Mouse (Mus musculus) thymus, postnatal 36 days (tissue): ENCODE measurements around the gene Zfp865.

Experiments
- DNase-seq, 2 experiments: peaks; one replicate each; pipeline ENCODE4 v3.0.0; 2022; ENCODE audit warnings: mixed read lengths in 2 of 2

Gene Zfp865

DNA sequence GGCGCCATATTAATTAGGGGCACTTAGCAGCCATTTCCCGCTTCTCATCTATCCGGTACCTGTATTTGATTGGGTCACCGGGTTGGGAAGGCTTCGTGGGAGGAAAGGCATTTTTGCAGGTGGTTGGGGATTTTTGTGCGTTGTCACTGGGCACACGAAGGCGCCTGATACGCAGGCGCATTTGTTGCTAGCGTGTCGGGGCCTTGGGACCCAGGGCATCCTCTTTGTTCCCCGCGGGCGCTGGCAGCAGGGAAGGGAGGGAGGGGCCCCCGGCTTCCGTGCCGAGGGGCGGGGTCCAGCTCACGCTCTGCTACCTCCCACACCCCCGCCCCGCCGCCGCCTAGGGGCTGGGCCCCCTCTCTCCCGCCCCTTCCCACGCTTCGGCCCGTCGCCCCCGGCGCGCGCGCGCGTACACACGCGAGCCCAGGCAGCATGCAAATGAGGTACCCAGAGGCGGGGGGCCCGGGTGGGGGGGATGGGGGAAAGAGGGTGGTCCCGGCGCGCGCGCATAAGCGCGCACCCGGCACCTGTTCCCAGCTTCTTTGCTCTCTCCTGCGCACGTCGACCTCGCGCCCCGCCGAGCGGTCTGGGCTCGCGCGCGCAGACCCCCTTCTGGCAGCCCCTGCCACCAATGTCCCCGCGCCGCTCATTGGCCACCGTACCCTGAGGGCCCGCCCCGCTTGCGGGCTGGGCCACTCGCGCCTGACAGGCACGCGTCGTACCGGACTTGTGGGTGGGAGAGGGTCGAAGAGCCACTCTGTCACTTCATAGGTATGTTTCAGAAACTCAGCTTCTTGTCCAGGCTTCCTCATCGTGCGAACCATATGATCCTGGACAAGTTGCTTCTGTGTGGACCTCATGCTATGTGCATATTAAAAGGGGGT is 4.8 kb upstream of the Zfp865 start, which contains the start of gene Gm44973:
Gene Gm44973 (plus strand): TSS at position 379 of the 884 bp plus-strand sequence.
- peak; percentile 96 to 97 for DNase-seq

DNA sequence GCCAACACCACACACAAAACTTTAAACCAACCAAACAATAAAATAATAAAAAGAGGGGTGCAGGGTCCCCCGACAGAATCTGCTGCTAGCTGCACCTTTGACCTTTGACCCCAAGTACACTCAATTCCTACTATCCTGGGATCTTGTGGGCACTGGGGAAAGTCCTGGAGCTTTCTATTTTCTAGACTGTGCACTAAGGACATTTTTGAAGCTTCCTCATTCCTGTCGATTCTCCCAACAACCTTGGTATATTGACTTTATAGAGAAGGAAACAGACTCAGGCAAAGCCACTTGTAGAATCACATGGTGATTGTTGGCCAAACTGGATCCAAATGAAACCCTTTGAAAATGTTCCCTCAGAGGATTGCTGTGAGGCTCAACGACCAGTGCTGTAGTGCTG is 4.1 kb upstream of the Zfp865 start:
- no peak for DNase-seq

DNA sequence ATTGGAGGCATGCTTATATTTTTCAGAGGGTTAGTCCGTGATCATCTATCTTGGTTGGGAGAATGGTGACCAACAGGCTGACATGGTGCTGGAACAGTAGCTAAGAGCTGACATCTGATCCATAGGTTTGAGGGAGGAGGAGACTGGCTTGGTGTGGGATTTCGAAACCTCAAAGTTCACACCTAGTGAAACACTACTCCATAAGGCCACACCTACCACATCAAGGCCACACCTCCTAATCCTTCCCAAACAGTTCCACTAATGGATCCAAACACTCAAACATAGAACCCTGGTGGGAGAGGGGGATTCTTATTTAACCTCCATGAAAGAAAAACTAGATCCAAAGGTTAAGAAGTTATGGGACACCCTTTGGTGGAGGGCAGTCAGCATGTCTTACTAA is 3.3 kb upstream of the Zfp865 start:
- DNase-seq: no peak

DNA sequence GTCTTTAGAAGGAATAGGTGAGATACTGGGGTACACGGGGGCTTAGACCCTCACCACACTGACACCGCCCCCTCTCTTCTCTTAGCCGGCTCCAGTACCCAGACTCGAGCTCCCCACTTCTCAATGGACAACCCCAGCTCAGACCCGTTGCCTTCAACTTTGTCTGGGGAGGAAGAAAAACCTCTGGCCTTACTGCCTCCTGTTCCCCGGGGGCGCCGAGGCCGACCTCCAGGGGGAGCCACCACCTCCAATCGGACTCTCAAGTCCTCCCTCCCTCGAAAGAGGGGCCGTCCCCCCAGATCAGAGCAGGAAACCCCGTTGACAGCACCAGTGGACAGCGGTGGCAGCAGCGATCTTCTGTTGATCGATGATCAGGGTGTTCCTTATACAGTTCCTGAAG is 2.8 kb upstream of the Zfp865 start:
- peak; percentile 31 to 53 for DNase-seq

DNA sequence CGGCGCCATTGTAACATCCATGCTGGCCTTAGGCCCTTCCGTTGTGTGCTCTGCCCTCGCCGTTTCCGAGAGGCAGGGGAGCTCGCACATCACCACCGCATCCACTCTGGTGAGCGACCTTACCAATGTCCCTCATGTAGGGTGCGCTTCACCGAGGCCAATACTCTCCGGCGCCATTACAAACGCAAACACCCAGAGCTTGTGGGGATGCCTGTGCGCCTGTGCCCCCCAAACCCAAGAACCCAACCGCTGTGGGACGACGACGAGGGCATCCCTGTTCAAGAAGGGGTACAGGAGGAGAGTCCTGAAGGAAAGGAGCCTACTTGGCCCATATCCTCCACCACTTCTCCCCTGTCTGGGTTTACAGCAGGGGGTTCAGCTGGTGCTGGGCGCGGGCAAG is 2.2 kb upstream of the Zfp865 start:
- no peak for DNase-seq

DNA sequence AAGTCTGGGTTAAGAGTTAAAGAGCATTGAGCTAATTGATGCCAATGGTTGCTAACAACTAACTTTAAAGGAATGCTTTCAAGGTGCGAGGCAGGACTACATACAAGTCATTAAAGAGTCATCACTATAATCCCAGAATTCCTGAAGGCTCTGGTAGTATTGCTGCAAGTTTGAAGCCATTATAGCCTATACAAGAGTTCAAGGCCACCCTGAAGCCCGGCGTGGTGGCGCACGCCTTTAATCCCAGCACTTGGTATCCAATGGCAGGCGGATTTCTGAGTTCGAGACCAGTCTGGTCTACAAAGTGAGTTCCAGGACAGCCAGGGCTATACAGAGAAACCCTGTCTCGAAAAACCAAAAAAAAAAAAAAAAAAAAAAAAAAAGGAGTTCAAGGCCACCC is 600 bp upstream of the Zfp865 start:
- DNase-seq: peak in 1 of 2 experiments; percentile 39

DNA sequence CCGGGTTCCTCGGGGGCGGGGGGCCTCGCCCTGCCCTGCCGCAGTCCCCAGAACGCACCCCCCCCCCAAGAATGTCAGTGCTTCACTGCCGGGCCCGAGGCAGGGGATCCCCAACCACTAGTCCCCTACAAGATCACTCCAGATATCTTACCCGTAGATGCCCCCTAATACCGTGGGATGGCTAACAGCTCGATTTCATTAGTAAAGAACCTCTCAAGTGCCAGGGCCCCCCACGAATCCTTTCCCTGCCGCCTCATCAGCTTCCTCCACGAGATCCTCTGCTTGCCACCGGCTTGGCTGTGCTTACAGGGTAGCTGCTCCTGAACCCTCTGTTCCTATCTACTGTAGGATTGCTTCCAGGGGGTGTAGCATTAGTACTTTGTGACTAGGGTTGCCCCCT is 509 bp downstream of the Zfp865 start:
- no peak for DNase-seq

DNA sequence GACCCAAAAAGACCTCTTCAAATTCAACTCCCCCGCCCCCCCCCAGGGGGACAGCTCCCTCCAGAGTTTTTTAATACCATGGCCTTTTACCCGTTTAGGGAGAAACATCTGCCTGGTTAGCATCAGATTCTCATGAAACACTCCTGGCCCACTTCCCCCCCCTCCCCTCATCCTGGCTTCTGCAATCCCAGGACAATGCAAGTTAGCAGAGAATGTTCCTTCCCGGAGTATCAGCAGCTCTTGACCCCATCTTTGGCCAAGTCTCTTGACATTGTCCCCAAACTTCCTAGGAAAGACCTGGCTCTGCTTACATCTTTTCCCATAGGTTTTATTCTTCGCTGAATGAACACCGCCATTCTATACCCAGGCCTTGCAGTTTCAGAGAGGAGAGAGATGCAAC is 1.0 kb downstream of the Zfp865 start:
- DNase-seq: peak in 1 of 2 experiments; percentile 15

DNA sequence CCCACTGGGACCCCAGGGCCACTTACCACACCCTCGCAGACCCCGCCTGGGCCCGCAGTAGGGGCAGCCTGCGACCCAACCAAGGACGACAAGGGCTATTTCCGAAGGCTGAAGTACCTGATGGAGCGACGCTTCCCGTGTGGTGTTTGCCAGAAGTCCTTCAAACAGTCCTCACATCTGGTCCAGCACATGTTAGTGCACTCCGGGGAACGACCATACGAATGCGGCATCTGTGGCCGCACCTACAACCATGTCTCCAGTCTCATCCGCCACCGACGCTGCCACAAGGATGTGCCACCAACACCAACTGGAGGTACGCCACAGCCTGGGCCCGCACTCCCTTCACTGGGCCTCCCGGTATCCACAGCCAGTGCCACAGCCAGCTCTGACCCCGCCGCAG is 9.4 kb downstream of the Zfp865 start:
- no peak for DNase-seq

DNA sequence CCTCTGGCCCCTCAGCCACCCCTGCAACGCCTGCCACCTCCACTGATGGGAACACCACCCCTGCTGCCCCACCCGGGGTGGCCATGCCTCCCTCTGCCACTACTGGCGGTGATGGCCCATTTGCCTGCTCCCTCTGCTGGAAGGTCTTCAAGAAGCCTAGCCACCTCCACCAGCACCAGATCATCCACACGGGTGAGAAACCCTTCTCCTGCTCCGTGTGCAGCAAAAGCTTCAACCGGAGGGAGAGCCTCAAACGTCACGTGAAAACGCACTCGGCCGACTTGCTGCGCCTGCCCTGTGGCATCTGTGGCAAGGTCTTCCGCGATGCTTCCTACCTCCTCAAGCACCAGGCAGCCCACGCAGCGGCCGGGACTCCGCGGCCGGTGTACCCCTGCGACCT is 9.8 kb downstream of the Zfp865 start:
- no peak for DNase-seq

DNA sequence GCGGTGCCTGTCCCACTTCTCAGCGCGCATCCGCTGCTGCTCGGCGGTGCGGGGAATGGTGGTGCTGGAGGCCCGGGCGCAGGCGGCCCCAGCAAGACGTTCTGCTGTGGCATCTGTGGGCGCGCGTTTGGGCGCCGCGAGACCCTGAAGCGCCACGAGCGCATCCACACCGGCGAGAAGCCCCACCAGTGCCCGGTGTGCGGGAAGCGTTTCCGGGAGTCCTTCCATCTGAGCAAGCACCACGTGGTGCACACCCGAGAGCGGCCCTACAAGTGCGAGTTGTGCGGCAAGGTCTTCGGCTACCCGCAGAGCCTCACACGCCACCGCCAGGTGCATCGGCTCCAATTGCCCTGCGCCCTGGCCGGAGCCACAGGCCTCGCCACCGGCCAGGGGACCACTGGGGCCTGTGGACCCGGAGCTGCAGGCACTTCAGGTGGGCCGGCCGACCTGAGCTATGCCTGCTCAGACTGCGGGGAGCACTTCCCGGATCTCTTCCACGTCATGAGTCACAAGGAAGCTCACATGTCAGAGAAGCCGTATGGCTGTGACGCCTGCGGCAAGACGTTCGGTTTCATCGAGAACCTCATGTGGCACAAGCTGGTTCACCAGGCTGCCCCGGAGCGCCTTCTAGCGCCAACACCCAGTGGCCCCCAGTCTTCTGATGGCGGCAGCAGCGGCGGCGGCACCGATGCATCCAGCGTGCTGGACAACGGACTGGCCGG is 10.5 kb downstream of the Zfp865 start:
- peak in 1 of 2 experiments; percentile 19 for DNase-seq

DNA sequence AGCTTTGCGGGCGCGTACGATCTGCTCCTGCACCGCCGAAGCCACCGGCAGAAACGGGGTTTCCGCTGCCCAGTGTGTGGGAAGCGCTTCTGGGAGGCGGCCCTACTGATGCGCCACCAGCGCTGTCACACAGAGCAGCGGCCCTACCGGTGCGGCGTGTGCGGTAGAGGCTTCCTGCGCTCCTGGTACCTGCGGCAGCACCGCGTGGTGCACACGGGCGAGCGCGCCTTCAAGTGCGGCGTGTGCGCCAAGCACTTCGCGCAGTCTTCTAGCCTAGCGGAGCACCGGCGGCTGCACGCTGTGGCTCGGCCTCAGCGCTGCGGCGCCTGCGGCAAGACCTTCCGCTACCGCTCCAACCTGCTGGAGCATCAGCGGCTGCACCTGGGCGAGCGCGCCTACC is 11.3 kb downstream of the Zfp865 start:
- DNase-seq: no peak

DNA sequence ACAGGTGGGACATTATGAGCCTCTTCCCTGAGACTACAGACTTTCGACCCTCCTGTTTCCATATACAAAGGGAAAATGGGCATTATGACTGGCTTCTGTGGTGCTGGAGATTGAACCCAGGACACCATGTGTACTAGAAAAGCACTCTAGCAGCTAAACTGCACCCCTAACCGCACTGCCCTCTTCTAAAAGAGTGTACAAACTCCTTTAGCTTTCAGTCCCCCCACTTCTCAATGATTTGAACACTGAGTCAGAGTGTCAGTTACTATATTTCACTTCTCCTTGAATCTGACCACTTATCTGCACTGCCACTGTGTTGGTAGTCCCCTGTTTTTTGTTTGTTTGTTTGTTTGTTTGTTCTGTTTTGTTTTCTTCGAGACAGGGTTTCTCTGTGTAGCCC is 13.6 kb downstream of the Zfp865 start, which contains the start of gene 4632433K11Rik:
Gene 4632433K11Rik (plus strand): TSS at position 301 of the 400 bp plus-strand sequence.
- DNase-seq: no peak

DNA sequence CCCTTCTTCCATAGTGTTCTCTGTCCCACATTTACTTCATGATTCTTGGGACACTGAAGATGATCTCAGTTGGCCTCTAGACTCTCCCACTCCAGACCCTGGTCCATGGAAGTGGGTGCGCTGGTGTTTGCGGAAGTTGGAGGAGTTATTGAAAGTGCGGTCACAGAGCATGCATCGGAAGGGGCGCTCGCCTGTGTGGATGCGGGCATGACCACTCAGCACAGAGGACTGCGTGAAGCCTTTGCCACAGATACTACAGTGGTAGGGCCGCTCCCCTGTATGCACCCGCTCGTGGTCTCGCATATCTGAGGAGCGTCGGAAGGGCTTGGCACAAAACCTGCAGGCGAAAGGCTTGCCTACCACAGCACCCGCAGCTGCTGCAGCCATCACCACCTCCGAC is 15.5 kb downstream of the Zfp865 start:
- DNase-seq: no peak

DNA sequence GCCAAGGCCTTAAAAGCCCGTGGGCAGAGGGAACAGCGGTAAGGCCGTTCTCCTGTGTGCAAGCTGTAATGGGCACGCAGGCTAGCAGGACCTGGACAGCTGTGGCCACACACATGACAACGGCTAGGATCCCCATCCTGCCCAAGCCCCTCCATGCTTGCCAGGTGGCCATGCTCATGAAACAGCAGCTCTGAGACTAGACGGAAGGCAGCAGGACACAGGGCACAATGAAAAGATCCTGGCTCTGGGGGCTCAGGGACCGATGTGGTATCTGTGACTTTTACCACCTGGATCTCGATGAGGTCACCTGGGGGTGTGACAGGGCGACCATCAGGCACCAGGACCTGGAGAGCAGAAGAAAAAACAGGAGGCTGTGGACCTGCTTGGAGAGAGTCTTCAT is 16.0 kb downstream of the Zfp865 start:
- no peak for DNase-seq

DNA sequence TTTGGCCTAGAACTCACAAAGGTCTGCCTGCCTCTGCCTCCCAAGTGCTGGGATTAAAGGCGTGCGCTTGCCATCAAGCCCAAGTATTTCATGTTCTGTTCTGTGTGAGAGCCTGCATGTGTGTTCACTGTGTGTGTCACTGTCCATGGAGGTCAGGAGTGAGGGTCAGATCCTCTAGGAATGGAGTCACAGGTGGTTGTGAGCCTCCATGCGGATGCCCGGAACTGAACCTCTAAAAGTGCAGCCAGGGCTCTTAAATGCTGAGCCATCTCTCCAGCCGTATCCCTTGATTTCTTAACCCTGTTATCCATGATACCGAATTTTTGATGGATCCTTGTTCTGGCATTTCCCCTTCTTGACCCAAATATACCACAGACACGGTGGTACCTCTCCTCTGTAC is 16.9 kb downstream of the Zfp865 start:
- DNase-seq: no peak

DNA sequence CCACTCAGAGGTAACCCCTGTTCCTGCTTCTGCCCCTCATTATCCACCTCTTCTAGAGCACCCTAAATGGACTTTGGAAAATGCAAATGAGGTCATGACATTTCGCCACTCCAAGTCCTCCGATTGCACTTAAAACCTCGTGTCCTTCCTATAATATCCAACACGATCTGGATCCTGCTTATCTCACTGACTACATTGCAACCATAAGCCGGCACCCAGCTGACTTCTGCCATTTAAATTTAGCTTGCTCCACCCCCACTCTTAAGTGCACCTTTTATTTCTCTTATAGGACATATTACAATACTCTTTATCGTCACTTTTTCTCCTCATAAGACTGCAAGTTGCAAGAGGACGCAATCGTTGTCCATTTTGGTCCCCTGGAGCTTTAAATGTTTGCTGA is 17.3 kb downstream of the Zfp865 start:
- DNase-seq: no peak

DNA sequence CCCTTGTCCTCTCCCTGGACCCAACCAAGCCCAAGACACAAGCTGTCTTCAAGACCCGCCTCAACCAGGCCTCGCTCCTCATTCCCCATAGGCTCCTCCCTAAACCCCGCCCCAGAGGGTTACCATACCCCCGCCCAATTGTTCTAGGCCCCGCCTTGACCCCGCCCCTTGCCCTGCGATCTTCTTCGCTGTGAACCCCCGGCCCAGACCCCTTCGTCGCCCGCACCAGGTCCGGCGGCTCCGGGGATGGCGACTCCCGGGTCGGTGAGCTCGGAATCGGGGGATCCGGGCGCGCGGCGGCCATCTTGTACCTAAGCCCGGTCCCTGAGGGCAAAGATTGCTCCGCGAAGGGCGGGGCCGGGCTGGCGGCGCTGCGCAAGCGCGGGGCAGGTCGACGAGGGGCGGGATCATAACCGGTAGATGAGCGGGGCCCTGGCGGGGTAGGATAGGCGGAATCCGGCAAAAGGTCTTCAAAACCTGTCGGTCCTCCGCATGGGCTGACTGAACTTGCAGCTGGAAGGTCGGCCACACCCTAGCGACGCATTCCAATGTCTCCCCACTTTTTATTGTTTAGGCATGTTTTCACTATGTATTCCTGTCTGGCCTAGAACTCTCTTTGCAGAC is 18.0 kb downstream of the Zfp865 start, which contains the start of gene Zfp784:
Gene Zfp784 (minus strand): TSS at position 338 of the 624 bp plus-strand sequence.
- DNase-seq: peak; percentile 94 to 95

DNA sequence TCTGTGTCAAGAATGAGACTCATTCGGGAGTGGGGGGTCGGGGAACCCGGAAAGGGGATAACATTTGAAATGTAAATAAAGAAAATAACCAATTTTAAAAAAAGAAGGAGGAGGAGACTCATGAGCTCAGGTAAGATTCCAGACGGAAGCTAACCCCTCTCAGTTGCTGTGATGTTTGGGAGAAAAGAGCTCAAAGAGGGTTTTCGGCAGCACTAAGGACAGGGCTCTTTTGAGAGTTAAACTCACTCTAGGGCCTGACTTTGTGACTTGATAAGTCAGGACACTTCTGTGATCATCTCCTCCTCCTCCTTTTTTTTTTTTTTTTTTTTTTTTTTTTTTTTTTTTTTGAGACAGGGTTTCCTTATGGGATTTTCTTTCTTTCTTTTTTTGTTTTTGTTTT is 18.8 kb downstream of the Zfp865 start:
- DNase-seq: no peak

DNA sequence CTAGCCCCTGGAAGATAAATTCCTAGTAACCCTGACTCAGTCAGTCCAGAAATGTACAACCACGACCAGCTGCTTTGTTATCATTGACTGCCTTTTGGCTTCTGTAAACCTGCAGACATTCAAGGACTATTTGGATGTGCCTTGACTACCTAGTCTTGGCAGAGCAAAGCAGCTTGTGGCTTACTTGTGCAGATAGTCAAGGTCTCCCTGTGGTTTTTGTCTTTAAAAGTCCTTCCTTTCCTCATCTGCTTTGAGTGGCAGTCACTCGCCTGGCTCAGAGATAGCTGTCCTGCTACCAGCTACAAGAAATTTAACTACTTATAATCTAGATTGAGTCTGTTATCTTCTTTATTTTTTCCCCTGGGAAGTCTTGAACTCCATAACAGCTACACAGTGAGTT is 24.8 kb downstream of the Zfp865 start:
- DNase-seq: no peak

DNA sequence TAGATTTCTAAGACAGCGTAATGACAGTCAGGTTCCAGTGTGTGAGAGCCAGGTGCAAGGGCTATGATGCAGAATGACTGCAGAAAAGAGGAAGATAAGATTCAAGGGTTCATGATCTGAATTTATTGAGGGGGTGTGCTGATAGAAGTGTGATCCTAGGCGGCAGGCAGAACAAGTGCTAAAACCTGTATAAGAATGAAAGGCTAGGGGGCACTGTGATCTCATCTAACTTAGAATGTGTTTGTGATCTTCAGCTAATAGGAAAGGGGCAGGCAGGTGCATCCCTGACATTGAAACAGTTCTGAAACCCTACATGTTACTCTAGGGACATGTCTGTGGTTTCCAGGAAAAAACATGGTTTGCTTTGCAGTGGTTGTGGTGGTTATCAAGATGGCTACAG is 25.9 kb downstream of the Zfp865 start:
- no peak for DNase-seq

DNA sequence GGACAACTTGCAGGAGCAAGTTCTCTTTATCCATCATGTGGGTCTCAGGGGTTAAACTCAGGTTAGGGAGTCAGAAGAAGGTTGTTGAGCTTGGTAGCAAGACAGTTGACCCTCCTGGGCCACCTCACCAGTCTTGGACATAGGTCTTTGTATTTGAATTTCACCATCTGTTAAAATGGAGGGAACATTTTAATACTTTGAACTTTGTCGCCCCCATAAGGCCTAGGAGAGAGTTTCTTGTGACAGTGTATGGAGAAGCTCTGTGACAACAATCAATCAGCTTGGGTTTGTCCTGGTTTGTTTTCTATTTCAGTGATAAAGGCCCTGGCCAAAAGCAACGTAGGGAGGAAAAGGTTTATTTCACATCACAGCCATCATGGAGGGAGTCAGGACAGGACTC is 27.1 kb downstream of the Zfp865 start:
- DNase-seq: no peak
